Mouse (Mus musculus): ENCODE data around the gene Myh6. TPM values are rescaled to one million over a fixed set of nuclear protein-coding genes. Genes with fewer than 3 reads are reported as not detected.
"Not testable (repeated sequence)": the region's sequence is repeated elsewhere in the genome, so short reads cannot be mapped to it uniquely, and the experiment has no call there.

Gene Myh6
- polyA plus RNA-seq, 1 experiment from 2014 or later = 0.18 TPM

DNA sequence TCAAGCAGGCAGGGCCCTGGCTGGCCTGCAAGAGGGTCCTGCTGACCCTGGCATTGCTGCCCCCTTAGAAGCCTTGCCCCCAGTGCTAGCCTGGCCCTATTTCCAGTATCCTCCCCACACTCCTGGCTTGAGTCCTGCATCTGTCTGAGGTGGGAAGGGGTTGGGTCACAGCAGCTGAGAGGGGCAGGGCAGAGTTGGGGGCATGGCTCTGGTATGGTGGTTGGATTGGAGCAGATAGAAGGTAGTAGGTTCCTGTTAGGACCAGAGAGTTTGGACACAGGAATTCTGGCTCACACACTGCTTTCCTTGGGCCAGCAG is 28.1 kb upstream of the Myh6 start:
- TF ChIP-seq CTCF (IDR thresholded peaks at IDR 0.05) = no peak
- DNase-seq (ENCODE audit: low read depth, low spot score) (no peak), ATAC-seq (no peak)
- H3K27me3 ChIP-seq = peaks cover 17% of the 10 kb centered on the region
- ChIA-PET POLR2A (no interaction called here), CTCF (no interaction called here)
- in situ Hi-C loops (cut with MboI; ENCODE audit: low pct_unique_long_range_greater_than_20kb) = no loop called here

DNA sequence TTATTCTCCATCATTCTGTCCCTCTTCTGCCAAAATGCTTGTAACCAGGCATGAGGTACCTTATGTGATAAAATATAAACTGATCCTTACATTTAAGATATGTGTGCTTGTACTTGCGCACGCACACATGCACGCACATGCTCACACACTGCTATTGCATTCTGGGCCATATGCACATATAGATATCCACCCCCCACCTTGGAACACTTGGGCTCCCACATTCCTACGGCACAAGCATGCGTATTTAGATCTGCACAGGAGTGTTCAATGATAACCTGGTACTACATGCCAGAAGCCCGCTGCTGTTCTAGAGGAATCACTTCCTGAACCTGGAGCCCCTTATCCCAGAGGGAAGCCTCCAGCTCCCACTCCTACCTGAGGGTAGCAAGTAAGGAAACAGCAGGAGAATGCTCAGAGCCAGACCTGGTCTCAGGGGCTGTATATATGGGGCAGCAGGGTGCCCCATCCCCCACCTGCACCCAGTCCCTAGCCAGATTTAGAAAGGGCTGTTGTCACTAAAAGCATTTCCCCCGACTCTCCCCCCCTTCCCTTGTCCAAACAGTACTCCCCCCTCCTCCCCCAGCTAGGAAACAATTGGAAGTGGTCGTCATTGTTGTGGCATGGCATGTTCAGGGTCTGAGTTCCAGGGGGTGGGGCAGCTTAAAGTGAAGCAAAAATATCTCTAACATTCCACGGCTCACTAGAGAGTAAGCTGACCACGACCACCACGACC is 27.6 kb upstream of the Myh6 start, which contains the start of gene Myh7:
Gene Myh7, minus strand, starts transcription at position 491 of the 733 bp plus-strand sequence.
- no peak for TF ChIP-seq CTCF (IDR thresholded peaks at IDR 0.05)
- ChIA-PET POLR2A (no interaction called here), CTCF (no interaction called here)
- peaks cover 17% of the 10 kb centered on the region for H3K27me3 ChIP-seq
- no peak for DNase-seq (ENCODE audit: low read depth, low spot score)
- ATAC-seq = no peak
- in situ Hi-C loops (cut with MboI; ENCODE audit: low pct_unique_long_range_greater_than_20kb) = no loop called here

DNA sequence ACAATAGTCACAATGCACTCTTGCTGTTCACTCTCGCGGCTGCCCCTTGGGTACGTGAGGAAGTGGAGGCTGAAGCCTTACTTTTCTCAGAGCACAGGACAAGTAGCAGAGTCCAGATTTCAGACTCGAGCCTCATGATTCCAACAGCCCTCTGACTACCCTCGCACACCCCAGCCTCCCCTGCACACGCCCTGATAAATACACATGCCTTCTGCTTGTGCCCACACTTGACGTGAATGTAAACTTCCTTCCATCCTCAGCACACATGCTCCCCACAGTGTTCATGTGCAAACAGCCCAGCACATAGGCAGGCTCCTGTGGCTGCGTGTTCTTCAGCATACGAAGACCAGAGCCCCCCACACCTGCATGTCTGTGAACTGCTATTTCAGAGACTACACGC is 26.9 kb upstream of the Myh6 start:
- H3K27me3 ChIP-seq = peaks cover 12% of the 10 kb centered on the region
- TF ChIP-seq CTCF (IDR thresholded peaks at IDR 0.05) = no peak
- CTCF ChIA-PET = no interaction called here
- POLR2A ChIA-PET = no interaction called here
- no peak for DNase-seq (ENCODE audit: low read depth, low spot score)
- no peak for ATAC-seq
- in situ Hi-C loops (cut with MboI; ENCODE audit: low pct_unique_long_range_greater_than_20kb) = no loop called here

DNA sequence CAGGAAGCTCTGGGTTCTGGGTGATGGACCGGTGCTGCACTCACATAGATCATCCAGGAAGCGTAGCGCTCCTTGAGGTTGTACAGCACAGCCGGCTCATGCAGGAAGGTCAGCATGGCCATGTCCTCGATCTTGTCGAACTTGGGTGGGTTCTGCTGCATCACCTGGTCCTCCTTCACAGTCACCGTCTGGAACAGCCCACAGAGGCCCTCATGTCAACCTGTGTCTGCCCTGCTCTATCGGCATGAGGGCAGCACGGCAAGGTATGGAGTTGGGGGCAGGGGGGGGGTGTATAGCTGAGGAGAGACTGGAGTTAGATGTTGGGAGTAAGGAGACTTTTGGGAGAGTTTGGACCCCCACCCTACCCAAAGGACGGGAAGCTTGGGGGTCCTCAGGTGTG is 25.5 kb upstream of the Myh6 start:
- DNase-seq (ENCODE audit: low read depth, low spot score) = no peak
- no peak for TF ChIP-seq CTCF (IDR thresholded peaks at IDR 0.05)

DNA sequence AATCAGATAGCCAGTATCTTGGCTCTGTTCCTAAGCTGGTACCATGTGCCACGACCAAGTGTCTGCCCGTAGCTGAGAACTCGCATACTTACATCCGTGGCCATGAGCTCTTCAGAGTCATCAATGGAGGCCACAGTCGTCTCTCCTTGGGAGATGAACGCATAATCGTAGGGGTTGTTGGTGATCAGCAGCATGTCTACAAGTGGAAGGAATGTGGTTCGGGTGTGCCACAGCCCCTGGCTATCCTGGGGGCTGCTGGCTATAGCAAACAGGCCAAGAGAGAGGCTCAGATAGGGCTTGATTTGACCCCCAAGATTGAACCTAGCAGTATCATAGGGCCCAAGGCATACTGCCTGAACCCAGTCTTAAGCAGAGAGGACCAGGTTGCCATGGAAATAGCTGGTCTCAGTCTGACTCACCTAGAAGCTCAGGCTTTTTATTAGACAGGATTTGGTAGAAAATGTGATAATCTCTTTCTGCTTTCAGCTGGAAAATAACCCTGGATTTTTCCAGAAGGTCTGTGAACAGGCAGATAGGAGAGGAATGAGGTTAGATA is 23.2 kb upstream of the Myh6 start:
- TF ChIP-seq CTCF (IDR thresholded peaks at IDR 0.05) = no peak

More for the DNA sequence above, 25.5 kb upstream of the Myh6 start:
- ATAC-seq = no peak
- in situ Hi-C loops (cut with MboI; ENCODE audit: low pct_unique_long_range_greater_than_20kb) = no loop called here
- peaks cover 9% of the 10 kb centered on the region for H3K27me3 ChIP-seq
- CTCF ChIA-PET = no interaction called here
- POLR2A ChIA-PET = no interaction called here

DNA sequence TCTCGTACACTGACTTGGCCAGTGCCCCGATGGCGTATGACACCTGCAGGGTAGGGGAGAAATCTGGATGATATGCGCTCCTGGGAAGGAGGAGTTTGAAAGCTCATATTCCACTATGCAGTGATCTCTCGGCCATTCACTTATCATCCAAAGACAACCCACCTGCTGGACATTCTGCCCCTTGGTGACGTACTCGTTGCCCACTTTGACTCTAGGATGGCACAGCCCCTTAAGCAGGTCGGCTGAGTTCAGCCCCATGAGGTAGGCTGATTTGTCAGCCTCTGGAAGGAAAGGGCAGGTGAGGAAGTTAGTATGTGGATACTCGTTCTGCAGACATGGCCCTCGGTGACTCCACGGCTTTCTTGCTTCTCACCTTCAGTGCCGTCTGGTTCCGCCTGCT is 22.2 kb upstream of the Myh6 start:
- ChIA-PET POLR2A (no interaction called here), CTCF (no interaction called here)
- no peak for TF ChIP-seq CTCF (IDR thresholded peaks at IDR 0.05)
- ATAC-seq (no peak), DNase-seq (ENCODE audit: low read depth, low spot score) (no peak)
- peaks cover 15% of the 10 kb centered on the region for H3K27me3 ChIP-seq
- in situ Hi-C loops (cut with MboI; ENCODE audit: low pct_unique_long_range_greater_than_20kb) = no loop called here

More for the DNA sequence above, 23.2 kb upstream of the Myh6 start:
- ChIA-PET CTCF (no interaction called here), POLR2A (no interaction called here)
- in situ Hi-C loops (cut with MboI; ENCODE audit: low pct_unique_long_range_greater_than_20kb) = no loop called here
- DNase-seq (ENCODE audit: low read depth, low spot score) (no peak), ATAC-seq (no peak)
- peaks cover 12% of the 10 kb centered on the region for H3K27me3 ChIP-seq

DNA sequence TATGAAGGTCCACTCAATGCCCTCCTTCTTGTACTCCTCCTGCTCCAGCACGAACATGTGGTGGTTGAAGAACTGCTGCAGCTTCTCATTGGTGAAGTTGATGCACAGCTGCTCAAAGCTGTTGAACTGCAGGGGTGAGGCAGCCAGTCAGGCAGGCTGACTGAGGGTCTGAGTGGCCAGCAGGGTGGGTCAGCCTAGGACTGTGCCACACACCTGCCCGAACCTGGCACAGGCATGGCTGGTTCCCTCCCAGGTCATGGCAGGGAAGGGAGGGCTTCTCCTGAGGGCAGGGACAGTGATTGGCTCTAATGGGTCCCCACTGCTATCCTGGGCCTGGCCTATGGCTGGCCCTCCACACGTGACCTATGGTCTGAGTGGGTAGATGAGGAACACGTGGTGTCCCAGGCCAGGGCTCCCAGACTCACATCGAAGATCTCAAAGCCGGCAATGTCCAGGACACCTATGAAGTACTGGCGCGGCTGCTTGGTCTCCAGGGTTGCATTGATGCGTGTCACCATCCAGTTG is 21.7 kb upstream of the Myh6 start:
- peaks cover 15% of the 10 kb centered on the region for H3K27me3 ChIP-seq
- CTCF ChIA-PET = interaction anchor here (1.0 kb wide), 1 partner anchor 27 kb away, joined by 3 read pairs; the partner anchor contains the start of gene Ngdn
- ATAC-seq; POLR2A ChIA-PET; DNase-seq (ENCODE audit: low read depth, low spot score); in situ Hi-C loops (cut with MboI; ENCODE audit: low pct_unique_long_range_greater_than_20kb): not testable (repeated sequence)

DNA sequence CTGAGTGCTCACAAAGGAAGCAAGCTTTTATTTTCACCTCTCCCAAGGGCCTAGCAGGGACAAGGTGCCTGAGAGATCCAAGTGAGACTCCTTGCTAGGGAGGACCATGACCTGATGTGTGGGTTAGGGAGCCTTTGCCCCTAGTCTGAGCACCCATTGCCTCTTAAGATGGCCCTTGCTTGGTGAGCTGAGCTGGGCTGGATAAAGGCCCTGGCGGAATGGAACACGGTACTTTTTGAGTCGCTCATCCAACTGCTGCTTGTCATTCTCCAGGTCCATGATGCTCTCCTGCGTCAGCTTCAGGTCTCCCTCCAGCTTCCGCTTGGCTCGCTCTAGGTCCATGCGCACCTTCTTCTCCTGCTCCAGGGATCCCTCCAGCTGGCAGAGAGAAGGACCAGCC is 15.2 kb upstream of the Myh6 start:
- ChIA-PET POLR2A (no interaction called here), CTCF (no interaction called here)
- DNase-seq (ENCODE audit: low read depth, low spot score) (no peak), ATAC-seq (no peak)
- no peak for TF ChIP-seq CTCF (IDR thresholded peaks at IDR 0.05)
- peaks cover 37% of the 10 kb centered on the region for H3K27me3 ChIP-seq
- in situ Hi-C loops (cut with MboI; ENCODE audit: low pct_unique_long_range_greater_than_20kb) = no loop called here

DNA sequence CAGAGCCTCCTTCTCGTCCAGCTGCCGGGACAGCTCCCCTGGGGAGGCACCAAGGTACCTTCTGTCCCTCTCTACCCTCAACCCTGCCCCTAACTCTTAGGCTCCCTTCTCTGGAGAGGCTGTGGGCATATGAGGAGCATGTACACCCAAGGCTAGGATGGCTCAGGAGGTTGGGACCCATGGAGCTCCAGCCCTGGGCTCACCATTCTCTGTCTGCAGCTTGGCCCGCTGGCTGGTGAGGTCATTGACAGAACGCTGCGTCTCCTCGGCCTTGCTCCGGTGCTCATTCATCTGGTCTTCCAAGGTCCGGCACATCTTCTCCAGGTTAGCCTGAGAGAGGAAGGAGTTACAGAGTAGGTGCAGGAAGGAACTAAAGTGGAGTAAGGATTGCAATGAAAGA is 11.9 kb upstream of the Myh6 start:
- TF ChIP-seq CTCF (IDR thresholded peaks at IDR 0.05) = no peak
- H3K27me3 ChIP-seq = peaks cover 29% of the 10 kb centered on the region
- ATAC-seq (no peak), DNase-seq (ENCODE audit: low read depth, low spot score) (no peak)
- in situ Hi-C loops (cut with MboI; ENCODE audit: low pct_unique_long_range_greater_than_20kb) = no loop called here
- POLR2A ChIA-PET = interaction anchor here (0.7 kb wide), 1 partner anchor 585 kb away, joined by 7 read pairs; no protein-coding TSS in a partner anchor
- CTCF ChIA-PET = no interaction called here

DNA sequence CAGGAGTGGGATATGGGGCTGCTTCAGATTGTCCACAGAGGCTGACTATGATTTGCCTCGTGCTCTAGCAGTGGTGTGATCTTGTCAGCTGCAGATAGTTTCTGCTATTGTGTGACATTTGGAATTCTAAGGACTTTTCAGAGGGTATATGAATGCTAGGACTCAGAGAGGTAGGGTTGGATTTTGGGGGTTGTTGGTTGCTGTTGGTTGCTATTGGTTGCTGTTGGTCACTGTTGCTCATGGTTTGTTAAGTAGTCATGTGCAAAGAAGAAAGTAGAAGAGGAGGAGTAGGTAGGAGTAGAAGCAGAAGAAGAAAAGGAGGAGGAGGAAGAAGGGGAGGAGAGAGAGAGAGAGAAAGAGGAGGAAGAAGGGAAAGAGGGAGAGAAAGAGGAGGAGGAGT is 9.9 kb upstream of the Myh6 start, which contains the start of gene Gm17428:
Gene Gm17428, plus strand, starts transcription at position 301 of the 400 bp plus-strand sequence.
- no peak for TF ChIP-seq CTCF (IDR thresholded peaks at IDR 0.05)
- POLR2A ChIA-PET = no interaction called here
- ATAC-seq = no peak
- peaks cover 15% of the 10 kb centered on the region for H3K27me3 ChIP-seq
- CTCF ChIA-PET = no interaction called here
- no peak for DNase-seq (ENCODE audit: low read depth, low spot score)
- in situ Hi-C loops (cut with MboI; ENCODE audit: low pct_unique_long_range_greater_than_20kb) = no loop called here

DNA sequence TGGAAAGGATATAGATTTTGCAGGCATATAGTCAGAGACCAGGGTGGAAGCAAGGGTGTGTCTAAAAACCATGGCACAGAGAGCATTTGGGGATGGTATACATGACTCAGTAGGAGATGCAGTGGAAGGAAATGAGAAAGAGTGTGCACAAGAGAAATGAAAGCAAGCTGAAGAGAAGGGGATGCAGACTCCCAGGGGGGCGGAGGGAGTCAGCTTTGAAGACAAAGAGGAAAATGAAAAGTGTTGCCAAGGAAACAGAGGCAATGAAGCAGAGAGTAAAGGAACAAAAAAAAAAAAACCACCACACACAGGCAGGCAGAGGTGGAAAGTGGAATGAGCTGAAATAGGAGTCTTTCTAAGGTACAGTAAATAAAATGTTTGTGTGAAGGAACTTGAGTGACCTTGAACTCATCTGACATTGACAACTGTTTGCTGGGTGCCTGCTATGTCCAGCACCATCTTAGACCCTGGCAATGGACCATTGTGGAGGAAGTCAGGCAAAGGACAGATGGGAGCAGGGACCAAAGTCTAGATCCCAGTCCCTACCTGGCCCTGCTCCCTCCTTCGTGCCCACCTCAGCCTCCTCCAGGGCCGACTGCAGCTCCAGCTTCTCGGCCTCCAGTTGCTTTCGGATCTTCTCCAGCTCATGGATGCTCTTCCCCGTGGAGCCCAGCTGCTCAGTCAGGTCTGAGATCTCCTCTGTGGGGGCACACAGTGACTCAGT is 7.5 kb upstream of the Myh6 start:
- no peak for TF ChIP-seq CTCF (IDR thresholded peaks at IDR 0.05)
- CTCF ChIA-PET = interaction anchor here (1.2 kb wide), 1 partner anchor 26 kb away, joined by 3 read pairs; no protein-coding TSS in a partner anchor
- ATAC-seq = no peak

DNA sequence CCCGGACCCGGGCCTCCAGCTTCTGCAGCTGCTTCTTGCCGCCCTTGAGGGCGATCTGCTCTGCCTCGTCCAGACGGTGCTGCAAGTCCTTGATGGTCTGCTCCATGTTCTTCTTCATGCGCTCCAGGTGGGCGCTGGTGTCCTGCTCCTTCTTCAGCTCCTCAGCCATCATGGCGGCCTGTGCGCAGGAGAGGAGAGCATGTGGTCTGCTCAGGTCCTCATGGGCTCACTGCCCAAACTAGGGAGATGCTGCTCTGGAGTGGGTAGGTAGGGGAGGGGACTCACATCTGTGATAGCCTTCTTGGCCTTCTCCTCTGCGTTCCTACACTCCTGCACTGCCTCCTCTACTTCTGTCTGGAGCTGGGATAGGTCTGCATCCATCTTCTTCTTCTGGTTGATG is 6.1 kb upstream of the Myh6 start:
- in situ Hi-C loops (cut with MboI; ENCODE audit: low pct_unique_long_range_greater_than_20kb); DNase-seq (ENCODE audit: low read depth, low spot score); POLR2A ChIA-PET; ATAC-seq; H3K27me3 ChIP-seq: not testable (repeated sequence)
- CTCF ChIA-PET = interaction anchor here (1.9 kb wide), 1 partner anchor 24 kb away, joined by 6 read pairs; no protein-coding TSS in a partner anchor

More for the DNA sequence above, 7.5 kb upstream of the Myh6 start:
- DNase-seq (ENCODE audit: low read depth, low spot score) = no peak
- in situ Hi-C loops (cut with MboI; ENCODE audit: low pct_unique_long_range_greater_than_20kb) = no loop called here
- POLR2A ChIA-PET = no interaction called here
- H3K27me3 ChIP-seq = peaks cover 11% of the 10 kb centered on the region
